Mouse (Mus musculus) intestine, embryonic 16.5 days (tissue): ENCODE measurements around the gene Grid1. TPM values are rescaled to one million over a fixed set of nuclear protein-coding genes. Genes with fewer than 3 reads are reported as not detected.

Experiments
- ATAC-seq: fragments of 200-750 bp; cut with Nextera tagmentation; 2 replicates; pipeline ENCODE4 v1.8.0; 2017; ENCODE audit warnings: moderate TSS enrichment, moderate library complexity
- H3K27ac ChIP-seq: fragments of 300-500 bp; sonication (generic); 2 replicates; pipeline ENCODE4 v1.5.1; 2014; ENCODE audit warnings: mild to moderate bottlenecking, low read length
- H3K27me3 ChIP-seq: fragments of 300-500 bp; sonication (generic); replicated peaks from 2 replicates; pipeline ENCODE4 v1.6.1; 2014; ENCODE audit warnings: low read length, control low read depth, mixed read lengths; ENCODE audit not compliant: control insufficient read depth, insufficient read depth
- H3K36me3 ChIP-seq: fragments of 300-500 bp; sonication (generic); 2 replicates; pipeline ENCODE4 v1.6.1; 2014; ENCODE audit warnings: low read length, control low read depth; ENCODE audit not compliant: control insufficient read depth, insufficient read depth
- H3K4me1 ChIP-seq: fragments of 300-500 bp; sonication (generic); 2 replicates; pipeline ENCODE4 v1.6.1; 2014; ENCODE audit warnings: low read length, control low read depth, mixed read lengths; ENCODE audit not compliant: control insufficient read depth, insufficient read depth
- H3K4me2 ChIP-seq: fragments of 300-500 bp; sonication (generic); 2 replicates; pipeline ENCODE4 v1.6.1; 2014; ENCODE audit warnings: low read depth, low read length, control low read depth
- H3K4me3 ChIP-seq: fragments of 300-500 bp; sonication (generic); 2 replicates; pipeline ENCODE4 v1.5.1; 2014; ENCODE audit warnings: mild to moderate bottlenecking, low read length
- H3K9ac ChIP-seq: fragments of 300-500 bp; sonication (generic); 2 replicates; pipeline ENCODE4 v1.6.1; 2014; ENCODE audit warnings: low read depth, low read length
- H3K9me3 ChIP-seq: fragments of 300-500 bp; sonication (generic); 2 replicates; pipeline ENCODE4 v1.6.1; 2016; ENCODE audit warnings: low read length, control low read depth; ENCODE audit not compliant: control insufficient read depth
- WGBS: fragments of 180-500 bp; shearing (Covaris S2); extraction: QIAGEN DNeasy Blood & Tissue Kit; methylation state at CpG from one replicate; pipeline ENCODE4 v1.1.7; 2014; 5-methylcytosine and 5-hydroxymethylcytosine counted together
- polyA plus RNA-seq: library from polyadenylated mRNA; unstranded; fragments of >200 nt; fragmentation: Nextera tagmentation; extraction: Ambion mirVana; gene quantifications from 2 replicates; pipeline ENCODE4 v1.2.1, GENCODE M21; 2015

The Grid1 gene
- polyA plus RNA-seq, 1 experiment from 2014 or later: 0.15 TPM

GRCm38 (mm10) chr14:34952311-34952710, 132.4 kb downstream of the Grid1 start:
- H3K36me3 ChIP-seq: no peaks in the 10 kb centered on the region
- H3K9ac ChIP-seq: no peak overlapping the region
- H3K4me1 ChIP-seq: no peaks in the 10 kb centered on the region
- no peak for ATAC-seq
- H3K9me3 ChIP-seq: no peaks in the 10 kb centered on the region
- no peak overlapping the region for H3K27ac ChIP-seq
- WGBS: 60% methylated on average over 3 of the region's 3 CpGs
- no peak overlapping the region for H3K4me3 ChIP-seq
- no peaks in the 10 kb centered on the region for H3K27me3 ChIP-seq
- H3K4me2 ChIP-seq: no peak overlapping the region

GRCm38 (mm10) chr14:34953566-34953965, 133.7 kb downstream of the Grid1 start:
- H3K9me3 ChIP-seq: no peaks in the 10 kb centered on the region
- no peaks in the 10 kb centered on the region for H3K4me1 ChIP-seq
- no peak overlapping the region for H3K4me2 ChIP-seq
- 86% methylated on average over 9 of the region's 9 CpGs for WGBS
- no peak overlapping the region for H3K4me3 ChIP-seq
- H3K36me3 ChIP-seq: no peaks in the 10 kb centered on the region
- H3K9ac ChIP-seq: no peak overlapping the region
- no peak for ATAC-seq
- H3K27ac ChIP-seq: no peak overlapping the region
- no peaks in the 10 kb centered on the region for H3K27me3 ChIP-seq

- Histone ChIP-seq H3K9me3 (no peaks in the 10 kb centered on the region), H3K27ac (no peak overlapping the region), H3K27me3 (no peaks in the 10 kb centered on the region), H3K36me3 (no peaks in the 10 kb centered on the region), H3K9ac (no peak overlapping the region), H3K4me3 (no peak overlapping the region), H3K4me2 (no peak overlapping the region), H3K4me1 (no peaks in the 10 kb centered on the region)
- WGBS: 91% methylated on average over 1 of the region's 1 CpGs
- ATAC-seq: no peak
Measured at GRCm38 (mm10) chr14:34955689-34956088, 135.8 kb downstream of the Grid1 start.

- Histone ChIP-seq H3K27ac (no peak overlapping the region), H3K4me3 (no peak overlapping the region), H3K9me3 (no peaks in the 10 kb centered on the region), H3K4me2 (no peak overlapping the region), H3K27me3 (no peaks in the 10 kb centered on the region), H3K9ac (no peak overlapping the region), H3K36me3 (no peaks in the 10 kb centered on the region), H3K4me1 (no peaks in the 10 kb centered on the region)
- no peak for ATAC-seq
- 59% methylated on average over 6 of the region's 6 CpGs for WGBS
Measured at GRCm38 (mm10) chr14:34960227-34960626, 140.3 kb downstream of the Grid1 start.

- Histone ChIP-seq H3K27ac (no peak overlapping the region), H3K9me3 (no peaks in the 10 kb centered on the region), H3K36me3 (no peaks in the 10 kb centered on the region), H3K4me1 (no peaks in the 10 kb centered on the region), H3K4me2 (no peak overlapping the region), H3K27me3 (no peaks in the 10 kb centered on the region), H3K4me3 (no peak overlapping the region), H3K9ac (no peak overlapping the region)
- ATAC-seq: no peak
- WGBS: 88% methylated on average over 4 of the region's 4 CpGs
Measured at GRCm38 (mm10) chr14:34963616-34964168, 143.8 kb downstream of the Grid1 start.

GRCm38 (mm10) chr14:34969102-34969819, 149.4 kb downstream of the Grid1 start:
- H3K4me2 ChIP-seq: no peak overlapping the region
- H3K9ac ChIP-seq: no peak overlapping the region
- H3K27ac ChIP-seq: no peak overlapping the region
- no peak overlapping the region for H3K4me3 ChIP-seq
- no peak for ATAC-seq
- no peaks in the 10 kb centered on the region for H3K9me3 ChIP-seq
- 50% methylated on average over 6 of the region's 6 CpGs for WGBS
- H3K36me3 ChIP-seq: no peaks in the 10 kb centered on the region
- H3K27me3 ChIP-seq: no peaks in the 10 kb centered on the region
- no peaks in the 10 kb centered on the region for H3K4me1 ChIP-seq

GRCm38 (mm10) chr14:34972930-34973329, 153.0 kb downstream of the Grid1 start:
- no peak overlapping the region for H3K9ac ChIP-seq
- H3K4me1 ChIP-seq: no peaks in the 10 kb centered on the region
- no peak overlapping the region for H3K27ac ChIP-seq
- no peak overlapping the region for H3K4me2 ChIP-seq
- no peak overlapping the region for H3K4me3 ChIP-seq
- H3K9me3 ChIP-seq: no peaks in the 10 kb centered on the region
- WGBS: 80% methylated on average over 3 of the region's 3 CpGs
- no peak for ATAC-seq
- H3K36me3 ChIP-seq: no peaks in the 10 kb centered on the region
- H3K27me3 ChIP-seq: no peaks in the 10 kb centered on the region

GRCm38 (mm10) chr14:34980756-34981155, 160.8 kb downstream of the Grid1 start:
- Histone ChIP-seq H3K36me3 (no peaks in the 10 kb centered on the region), H3K9me3 (no peaks in the 10 kb centered on the region), H3K4me1 (no peaks in the 10 kb centered on the region), H3K9ac (no peak overlapping the region), H3K4me2 (no peak overlapping the region), H3K27me3 (no peaks in the 10 kb centered on the region), H3K4me3 (no peak overlapping the region), H3K27ac (no peak overlapping the region)
- no peak for ATAC-seq
- WGBS: 23% methylated on average over 2 of the region's 2 CpGs

- no peak overlapping the region for H3K27ac ChIP-seq
- no peak for ATAC-seq
- H3K4me1 ChIP-seq: no peaks in the 10 kb centered on the region
- 66% methylated on average over 5 of the region's 5 CpGs for WGBS
- no peak overlapping the region for H3K4me3 ChIP-seq
- no peaks in the 10 kb centered on the region for H3K36me3 ChIP-seq
- no peaks in the 10 kb centered on the region for H3K27me3 ChIP-seq
- no peak overlapping the region for H3K9ac ChIP-seq
- H3K9me3 ChIP-seq: no peaks in the 10 kb centered on the region
- H3K4me2 ChIP-seq: no peak overlapping the region
Measured at GRCm38 (mm10) chr14:34989131-34989530, 169.2 kb downstream of the Grid1 start.

GRCm38 (mm10) chr14:35006736-35007135, 186.8 kb downstream of the Grid1 start:
- Histone ChIP-seq H3K36me3 (no peaks in the 10 kb centered on the region), H3K9ac (no peak overlapping the region), H3K4me2 (no peak overlapping the region), H3K27me3 (no peaks in the 10 kb centered on the region), H3K4me1 (no peaks in the 10 kb centered on the region), H3K4me3 (no peak overlapping the region), H3K9me3 (no peaks in the 10 kb centered on the region), H3K27ac (no peak overlapping the region)
- ATAC-seq: no peak
- 86% methylated on average over 7 of the region's 7 CpGs for WGBS
